Mouse (Mus musculus) adrenal gland, postnatal 36 days (tissue): ENCODE results near the gene Rsbn1. TPM values are rescaled to one million over a fixed set of nuclear protein-coding genes. Genes with fewer than 3 reads are reported as not detected.

ENCODE experiments used
- DNase-seq, 2 experiments: peaks; one replicate each; pipeline ENCODE4 v3.0.0; 2021; ENCODE audit warnings: mixed read lengths in 1 of 2
- total RNA-seq, 2 experiments: library from RNA; stranded (reverse); gene quantifications; 2 replicates each; pipeline ENCODE4 v1.2.3; 2021

The Rsbn1 gene
- total RNA-seq, 2 experiments from 2014 or later = 16.0 to 18.4 TPM

DNA sequence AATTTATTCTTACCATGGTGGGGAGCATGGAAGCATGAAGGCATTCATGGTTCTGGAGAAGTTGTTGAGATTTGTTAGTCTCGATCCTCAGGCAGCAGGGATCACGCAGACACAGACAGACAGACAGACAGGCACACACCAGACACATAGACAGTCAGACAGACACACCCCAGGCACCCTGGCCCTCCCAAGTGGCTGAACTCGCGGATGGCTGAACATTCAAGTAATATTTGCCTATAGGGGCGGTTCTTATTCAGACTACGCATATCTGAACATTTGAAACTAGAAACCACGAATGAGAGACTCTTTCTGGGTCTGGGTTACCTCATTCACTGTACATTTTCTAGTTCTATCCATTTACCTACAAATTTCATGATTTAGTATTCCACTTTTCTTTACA lies 34.7 kb downstream of the Rsbn1 start:
- no peak for DNase-seq

DNA sequence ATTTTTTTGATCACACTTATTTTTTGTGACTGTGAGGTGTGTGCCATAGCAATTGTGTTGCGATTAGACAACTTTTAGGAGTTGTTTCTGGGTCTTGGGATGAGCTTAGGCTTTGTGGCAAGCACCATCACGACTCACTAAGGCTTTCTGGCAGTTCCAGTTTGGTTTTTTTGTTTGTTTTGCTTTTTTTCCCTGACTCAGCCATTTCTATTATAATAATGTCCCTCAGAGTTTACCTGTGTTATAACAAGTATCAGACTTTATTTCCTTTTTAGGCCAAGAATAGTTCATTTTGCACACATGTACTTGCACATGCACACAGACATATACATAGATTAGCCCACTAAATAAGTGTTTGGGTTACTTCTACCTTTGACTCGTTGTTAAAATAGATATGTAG lies 46.7 kb downstream of the Rsbn1 start:
- DNase-seq = no peak

DNA sequence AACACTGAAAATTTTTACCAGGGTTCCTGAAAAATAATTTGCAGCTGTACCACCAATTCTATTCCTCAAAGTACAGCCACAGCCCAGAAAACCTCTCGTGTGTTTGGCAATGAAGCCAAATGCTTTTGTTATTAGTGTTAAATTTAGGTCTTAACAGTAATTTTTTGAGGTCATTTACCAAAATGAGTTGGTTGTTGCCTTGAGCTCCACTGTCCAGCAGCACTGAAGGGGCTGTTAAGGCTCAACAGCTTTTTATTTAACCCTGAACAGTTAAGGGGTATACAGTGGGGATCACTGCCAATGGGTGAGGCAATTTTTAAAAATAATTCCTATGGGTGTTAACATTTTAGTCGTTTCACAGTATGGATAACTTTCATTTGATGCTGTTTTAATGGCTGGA lies 53.3 kb downstream of the Rsbn1 start:
- DNase-seq = no peak

DNA sequence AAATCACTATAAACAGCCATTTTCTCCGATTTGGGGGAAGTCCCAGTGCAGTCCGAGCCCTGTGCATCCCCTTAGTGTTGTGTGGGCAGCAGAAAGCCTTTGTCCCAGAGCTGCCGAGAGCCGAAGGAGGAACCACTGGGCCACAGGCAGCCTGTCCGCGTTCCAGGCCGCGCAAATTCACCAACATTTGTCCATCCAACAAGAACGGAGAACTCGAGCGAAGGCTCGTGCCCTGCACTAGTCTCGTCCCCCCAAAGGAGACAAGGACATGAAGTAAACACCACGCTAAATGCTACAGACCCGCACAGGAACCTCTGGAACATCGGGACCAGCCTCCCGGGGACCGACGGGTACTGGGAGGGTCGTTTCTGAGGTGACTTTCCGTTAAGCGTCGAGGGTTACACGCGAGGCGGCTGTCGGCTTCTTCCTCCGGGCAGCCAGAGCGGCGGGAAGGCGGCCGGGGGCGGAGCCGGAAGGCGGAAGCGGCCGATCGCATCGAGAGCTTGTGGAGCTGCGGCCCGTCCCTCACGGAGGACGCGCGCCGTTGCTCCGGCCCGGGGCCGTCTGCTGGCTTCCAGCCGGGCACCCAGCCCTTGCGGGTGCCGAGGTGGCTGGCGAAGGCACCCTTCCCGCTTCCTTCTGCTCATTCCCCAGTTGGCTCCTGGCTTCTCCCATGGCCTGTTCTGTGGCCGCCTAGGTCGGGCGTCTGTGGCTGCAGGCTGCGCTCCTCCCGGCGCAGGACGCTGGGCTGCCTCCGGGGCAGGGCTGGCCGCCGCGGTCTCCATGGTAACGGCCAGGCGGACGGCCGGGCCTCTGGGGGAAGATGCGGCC lies 54.2 kb downstream of the Rsbn1 start, which contains the start of gene Phtf1:
TSS of gene Phtf1 (plus strand) at position 250 of the 831 bp plus-strand sequence.
- peak; percentile 91 to 94 for DNase-seq

DNA sequence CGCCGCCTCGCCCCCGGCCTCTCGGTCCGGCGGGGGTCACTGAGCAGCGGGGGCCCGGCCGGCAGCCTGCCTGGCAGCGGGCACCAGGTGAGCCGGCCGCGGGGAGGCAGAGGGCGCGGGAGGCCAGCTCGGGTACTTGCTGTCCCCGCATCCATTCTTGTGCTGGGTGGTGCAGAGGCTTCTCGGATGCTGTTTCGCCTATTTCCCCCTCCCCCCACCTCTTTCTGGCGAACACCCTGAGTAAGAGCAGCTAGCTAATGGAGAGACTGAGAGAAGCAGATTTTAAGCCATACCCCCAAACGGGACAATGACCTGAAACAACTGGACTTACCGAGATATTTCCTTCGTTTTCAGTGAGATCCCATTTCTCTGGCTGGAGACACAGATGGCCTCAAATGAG lies 54.8 kb downstream of the Rsbn1 start:
- no peak for DNase-seq

DNA sequence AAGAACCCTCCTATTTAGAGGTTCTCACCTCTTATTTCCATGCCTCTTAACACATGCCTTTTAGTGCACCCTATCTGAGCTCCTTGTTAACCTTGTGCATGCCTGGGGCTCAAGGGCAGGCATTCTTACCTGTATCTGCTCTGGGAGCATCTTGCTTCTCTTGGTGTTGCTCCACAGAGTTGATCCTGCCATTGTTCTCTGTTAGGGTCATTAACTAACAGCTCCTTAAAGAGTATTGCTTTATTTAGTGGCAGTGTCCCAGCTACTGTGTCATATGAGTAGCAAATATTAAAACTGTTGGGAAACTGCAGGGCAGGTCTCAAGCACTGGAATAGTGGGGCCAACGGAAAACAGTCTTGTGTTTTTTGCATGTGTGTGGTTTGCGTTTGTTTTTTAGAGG lies 57.2 kb downstream of the Rsbn1 start:
- DNase-seq = no peak

DNA sequence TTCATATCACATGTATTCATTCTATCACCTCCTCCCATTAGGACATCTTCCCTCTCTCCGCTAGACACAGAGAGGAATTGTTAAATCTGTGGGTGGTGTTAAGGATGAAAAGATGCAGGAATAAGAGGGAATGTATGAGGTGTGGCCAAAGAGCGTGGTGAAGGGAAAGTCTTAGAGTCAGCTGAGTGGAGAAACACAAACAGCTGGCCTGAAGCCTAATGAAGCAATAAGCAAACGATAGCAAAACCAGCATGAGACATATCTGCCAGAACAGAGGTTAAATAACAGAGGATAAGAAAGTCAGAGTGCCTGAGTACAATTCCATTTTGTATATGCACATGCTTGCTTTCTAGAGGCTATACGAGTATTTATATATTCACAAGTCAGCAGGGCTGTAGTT lies 70.6 kb downstream of the Rsbn1 start:
- no peak for DNase-seq

DNA sequence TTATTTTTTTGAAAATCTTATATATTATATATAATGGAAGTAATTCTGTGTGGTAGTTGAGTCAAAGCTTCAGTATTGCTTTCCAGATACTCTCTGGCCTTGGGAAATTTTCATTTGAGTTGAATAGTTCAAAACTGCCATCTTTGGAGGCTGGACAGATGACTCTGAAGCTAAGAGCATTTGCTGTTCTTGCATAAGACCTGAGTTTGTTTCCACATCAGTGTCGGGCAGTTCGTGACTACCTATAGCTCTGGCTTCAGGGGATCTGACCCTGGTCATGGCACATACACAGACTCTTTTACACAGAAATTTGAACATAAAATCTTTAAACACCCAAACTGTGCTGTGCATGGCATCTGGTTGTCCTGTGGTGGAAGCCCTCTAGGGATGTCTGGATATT lies 71.3 kb downstream of the Rsbn1 start:
- no peak for DNase-seq

DNA sequence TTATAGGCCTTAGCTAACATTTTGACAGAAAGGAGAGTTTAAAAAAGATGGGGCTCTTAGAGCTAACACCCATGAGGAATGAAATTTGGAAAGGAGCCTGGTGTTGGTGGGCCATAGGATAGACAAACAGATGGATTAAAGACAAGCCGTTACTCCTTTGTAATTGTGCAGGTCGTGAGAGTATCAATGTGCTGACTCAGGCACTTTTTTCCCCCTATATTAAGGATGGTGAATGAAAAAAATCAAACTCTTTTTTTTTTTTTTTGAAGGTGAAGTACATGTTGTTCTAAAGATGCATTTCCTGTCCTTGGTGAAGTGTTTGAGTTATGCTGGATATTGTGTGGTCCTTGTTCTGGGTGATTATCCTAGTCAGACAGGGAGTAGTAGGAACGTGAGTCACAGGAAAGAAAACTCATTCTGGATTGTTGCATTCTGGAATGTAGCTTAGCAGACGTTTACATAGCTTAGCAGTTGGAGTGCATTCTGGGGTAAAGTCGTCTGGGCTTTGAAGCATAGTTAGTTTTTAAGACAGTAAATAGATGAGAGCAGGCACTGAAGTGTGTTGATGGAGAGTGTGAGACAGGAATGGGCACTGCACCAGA lies 74.0 kb downstream of the Rsbn1 start:
- no peak for DNase-seq

DNA sequence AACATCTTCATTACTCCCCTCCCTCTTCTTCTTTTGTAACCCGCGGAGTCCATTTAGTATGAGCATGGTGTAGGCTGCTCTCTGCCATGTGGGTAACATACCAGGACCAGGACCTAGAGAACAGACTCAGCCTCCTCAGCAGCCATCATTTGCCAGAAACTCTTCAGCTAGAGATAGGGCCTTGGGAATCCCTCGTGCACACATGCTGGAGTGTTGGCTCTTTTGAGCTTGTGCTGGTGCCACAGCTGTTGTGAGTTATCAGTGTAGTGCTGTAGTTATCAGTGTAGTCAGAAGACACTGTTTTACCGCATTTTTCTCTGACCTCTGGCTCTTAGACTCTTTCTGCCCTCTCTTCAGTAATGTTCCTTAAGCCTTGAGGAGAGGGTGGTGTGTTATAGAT lies 75.4 kb downstream of the Rsbn1 start:
- no peak for DNase-seq

DNA sequence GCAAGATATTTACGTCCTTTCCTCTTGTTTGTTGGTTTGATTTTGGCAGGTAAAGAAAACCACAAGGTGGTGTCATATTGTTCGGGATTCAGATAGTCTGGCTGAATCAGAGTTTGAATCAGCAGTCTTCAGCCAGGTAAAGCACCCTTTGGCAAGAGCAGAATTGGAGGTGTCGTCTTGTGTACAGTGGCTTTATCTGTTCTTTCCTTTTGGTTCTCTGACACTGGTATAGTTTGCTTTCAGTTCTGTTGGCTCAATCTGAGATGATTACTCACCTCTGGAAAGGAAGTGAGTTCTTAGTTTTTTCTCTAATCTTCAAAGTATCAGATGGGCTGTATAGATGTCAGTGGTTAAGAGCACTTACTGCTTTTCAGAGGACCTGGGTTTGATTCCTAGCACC lies 77.4 kb downstream of the Rsbn1 start:
- no peak for DNase-seq

DNA sequence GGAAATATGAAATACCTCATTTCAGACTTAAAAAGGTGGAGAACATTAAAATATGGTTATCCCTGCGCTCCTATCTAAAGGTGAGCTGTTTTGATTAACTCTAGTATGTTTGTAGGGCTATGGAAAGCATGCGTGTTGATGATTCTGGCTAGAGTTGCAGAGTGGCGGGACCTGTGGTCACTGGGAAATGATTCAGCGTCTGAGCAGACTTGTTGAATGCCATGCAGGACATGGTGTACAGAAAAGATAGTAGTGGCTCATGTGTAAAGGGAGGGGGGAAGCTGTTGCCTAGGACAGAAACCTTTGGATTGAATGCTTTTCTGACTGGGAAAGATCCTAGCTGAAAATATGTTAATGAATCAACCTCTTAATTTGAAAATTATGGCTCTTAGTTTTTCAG lies 84.8 kb downstream of the Rsbn1 start:
- DNase-seq = no peak

DNA sequence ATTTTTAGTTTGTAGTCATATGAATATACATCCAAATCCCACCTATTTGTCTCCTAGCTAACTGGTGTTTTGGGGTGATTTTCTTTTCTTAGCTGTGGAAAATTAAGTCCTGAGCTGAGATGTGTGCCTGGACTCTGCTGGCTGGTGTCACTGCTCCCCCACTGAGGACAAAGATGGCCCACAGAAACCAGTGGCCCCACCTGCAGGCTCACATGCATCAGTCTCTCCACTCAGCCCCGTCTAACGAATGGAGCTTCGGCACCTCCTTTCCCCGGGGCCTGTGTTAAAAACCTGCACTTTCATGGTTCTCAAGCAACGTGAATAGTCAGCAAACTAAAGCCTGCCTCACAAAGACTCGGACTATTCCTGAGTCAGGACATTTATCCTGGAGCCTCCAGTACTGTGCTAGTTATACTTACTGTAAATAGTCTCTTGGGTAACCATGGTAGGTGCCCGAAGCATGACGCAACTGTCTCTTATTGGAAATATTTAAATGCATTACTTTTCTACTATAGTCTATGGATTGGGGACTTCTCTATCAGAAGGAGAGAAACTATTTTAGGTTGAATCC lies 93.1 kb downstream of the Rsbn1 start:
- DNase-seq = no peak

DNA sequence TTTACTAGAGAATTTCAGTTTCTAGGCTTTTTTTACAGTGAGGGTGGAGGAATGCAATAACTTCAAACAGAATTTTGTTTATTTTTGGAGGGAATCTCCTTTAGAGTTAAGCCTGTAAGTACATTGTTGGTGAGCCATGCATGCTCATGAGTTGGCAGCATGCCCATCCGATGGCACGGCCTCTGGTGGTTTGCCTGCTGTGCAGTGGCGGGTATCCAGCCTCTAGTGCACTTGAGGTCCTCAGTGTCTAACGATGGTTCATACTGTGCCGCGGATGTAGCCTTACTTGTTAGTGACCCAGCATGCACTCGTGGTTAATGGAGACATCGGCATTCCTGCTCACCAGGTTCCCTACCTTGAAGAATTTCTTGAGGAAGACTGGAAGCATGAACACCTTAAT lies 93.6 kb downstream of the Rsbn1 start:
- DNase-seq = peak; percentile 36 to 41

DNA sequence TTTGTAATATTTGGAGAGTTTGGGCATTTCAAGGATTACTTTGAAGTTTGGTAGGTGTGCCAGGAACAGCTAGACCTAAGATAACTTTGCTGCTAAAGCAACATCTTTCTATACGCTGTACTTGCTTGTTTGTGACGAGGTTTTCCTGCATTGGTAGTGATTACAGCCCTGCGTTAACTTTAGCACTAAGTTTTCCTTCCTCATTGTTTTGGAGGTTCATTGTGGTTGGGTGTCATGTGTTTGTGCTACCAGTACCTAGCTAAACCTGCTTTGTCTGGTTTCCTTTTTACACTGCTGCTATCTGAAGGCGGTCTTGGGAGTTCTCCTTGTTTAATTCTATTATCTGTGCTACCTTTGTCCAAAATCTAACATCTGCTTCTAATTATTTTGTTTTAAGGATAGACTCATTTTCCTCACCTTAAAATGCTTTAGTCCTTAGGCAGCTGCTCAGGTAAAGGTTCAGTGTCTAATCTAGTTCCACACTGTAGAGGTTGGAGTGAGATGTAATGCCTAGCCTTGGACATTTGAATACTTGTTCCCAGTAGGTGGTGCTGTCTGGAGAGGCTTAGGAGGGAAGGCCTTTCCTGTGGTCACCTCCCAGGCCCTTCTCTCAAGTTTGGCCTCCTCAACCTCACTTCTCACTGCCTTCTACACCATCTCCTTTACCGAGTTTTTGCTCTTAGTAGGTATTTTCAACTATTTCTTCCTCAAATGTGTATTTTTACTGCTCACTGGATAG lies 96.2 kb downstream of the Rsbn1 start:
- no peak for DNase-seq

DNA sequence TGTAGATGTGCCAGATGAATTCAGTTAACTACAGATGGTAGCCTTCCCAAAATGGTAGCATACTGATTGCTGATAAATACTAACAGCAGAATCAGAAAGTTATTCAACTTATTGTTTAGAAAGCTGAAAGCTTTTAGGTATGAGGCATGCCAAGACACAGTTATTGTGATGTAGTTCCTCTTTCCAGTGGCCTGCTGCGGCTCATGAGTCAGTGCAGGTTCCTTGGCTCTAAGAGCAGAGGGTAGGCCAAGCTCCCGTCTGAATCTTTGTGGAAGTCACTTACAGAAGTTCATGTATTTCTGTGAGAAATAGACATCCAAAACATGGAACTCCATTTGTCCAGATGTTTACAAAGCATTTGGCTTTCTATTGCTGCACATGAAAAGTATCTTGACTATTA lies 98.1 kb downstream of the Rsbn1 start:
- no peak for DNase-seq

Other genes with a start within 250 kb of the Rsbn1 start
- 10 to 100 TPM; 14.4 to 19.5 TPM for gene Olfml3, start 176.1 kb upstream of the Rsbn1 start, total RNA-seq
- gene Gm10964, start 174.8 kb upstream of the Rsbn1 start, total RNA-seq = not detected
- 100 to 1,000 TPM; 120 to 165 TPM for gene Hipk1, start 122.6 kb upstream of the Rsbn1 start, total RNA-seq
- 10 to 100 TPM; 15.1 to 15.8 TPM for gene Dclre1b, start 104.7 kb upstream of the Rsbn1 start, total RNA-seq
- gene Ap4b1, start 104.6 kb upstream of the Rsbn1 start, total RNA-seq = 10 to 100 TPM; 17.4 to 20.3 TPM
- gene Gm43064, start 104.5 kb upstream of the Rsbn1 start, total RNA-seq = under 1 TPM; 0.13 to 0.30 TPM
- gene Bcl2l15, start 81.5 kb upstream of the Rsbn1 start, total RNA-seq = not detected
- gene Ptpn22, start 54.3 kb upstream of the Rsbn1 start, total RNA-seq = 1 to 10 TPM; 1.4 to 1.7 TPM
- gene Phtf1, start 54.0 kb downstream of the Rsbn1 start, total RNA-seq = 10 to 100 TPM; 18.7 to 20.8 TPM